Mouse (Mus musculus): ENCODE results near the gene Map2k5. TPM values are rescaled to one million over a fixed set of nuclear protein-coding genes. Genes with fewer than 3 reads are reported as not detected.
A peak's percentile ranks its signal among the peaks of the same experiment; 100 is the strongest.

The Map2k5 gene
- polyA plus RNA-seq, 1 experiment from 2014 or later, result 37.3 TPM

DNA sequence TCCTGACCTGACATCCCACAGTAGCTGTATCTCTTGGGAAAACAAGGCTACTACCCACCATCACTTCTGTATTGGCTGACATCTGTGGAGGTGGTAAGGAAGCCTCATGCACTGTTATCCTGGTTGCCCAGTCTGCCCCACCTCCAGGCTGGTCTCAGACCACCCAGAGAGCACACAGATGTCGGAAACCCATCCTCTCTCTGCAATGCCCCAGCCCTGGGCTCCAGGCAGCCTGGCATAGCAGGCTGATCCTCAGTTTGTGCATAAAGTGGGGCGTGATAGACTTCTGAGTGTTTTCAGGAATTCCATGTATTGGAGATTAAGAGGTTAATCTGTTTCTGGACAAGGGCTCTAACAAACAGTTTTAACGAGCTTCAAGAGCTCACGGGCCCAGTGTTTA is 182.2 kb downstream of the Map2k5 start:
- Histone ChIP-seq H3K27ac (ENCODE audit: low read depth) (no peak overlapping the region), H3K4me1 (ENCODE audit: insufficient read depth) (no peaks in the 10 kb centered on the region; the same call in 1 of the 2 replicates), H3K36me3 (ENCODE audit: insufficient read depth) (peaks cover 6% of the 10 kb centered on the region; the same call in 1 of the 2 replicates), H3K4me2 (no peak overlapping the region), H3K9ac (no peak overlapping the region), H3K27me3 (ENCODE audit: insufficient read depth, low read length) (no peaks in the 10 kb centered on the region), H3K9me3 (ENCODE audit: low read depth, low read length) (no peaks in the 10 kb centered on the region), H3K4me3 (ENCODE audit: low read depth, low read length) (no peak overlapping the region)
- ATAC-seq (ENCODE audit: insufficient read depth), result no peak
- no peak for TF ChIP-seq CTCF (IDR thresholded peaks at IDR 0.05; ENCODE audit: low read depth)
- 39% methylated on average over 4 of the region's 4 CpGs for WGBS
- DNase-seq, result no peak

DNA sequence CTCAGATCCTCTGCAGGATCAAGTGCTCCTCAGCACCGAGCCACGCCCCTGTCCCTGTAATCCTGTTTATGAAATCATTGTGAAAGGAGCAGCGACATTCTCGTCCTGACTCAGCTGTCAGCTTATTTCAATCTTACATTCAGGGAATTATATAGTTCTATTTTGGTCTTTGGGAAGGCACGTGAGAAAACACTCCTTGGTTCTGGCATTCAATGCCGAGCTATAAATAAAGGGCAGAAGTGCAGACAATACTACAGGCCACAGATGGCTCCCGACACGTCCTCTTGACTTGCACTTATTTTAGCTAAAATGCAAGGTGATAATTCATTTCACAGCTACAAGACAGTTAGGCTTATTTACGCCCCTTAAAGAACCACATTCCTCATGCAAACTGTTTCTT is 182.9 kb downstream of the Map2k5 start:
- ATAC-seq (ENCODE audit: insufficient read depth) (no peak), DNase-seq (no peak)
- Histone ChIP-seq H3K9ac (no peak overlapping the region), H3K36me3 (ENCODE audit: insufficient read depth) (peaks cover 6% of the 10 kb centered on the region; the same call in 1 of the 2 replicates), H3K27me3 (ENCODE audit: insufficient read depth, low read length) (no peaks in the 10 kb centered on the region), H3K4me2 (no peak overlapping the region), H3K4me1 (ENCODE audit: insufficient read depth) (no peaks in the 10 kb centered on the region; the same call in 1 of the 2 replicates), H3K27ac (ENCODE audit: low read depth) (no peak overlapping the region), H3K4me3 (ENCODE audit: low read depth, low read length) (no peak overlapping the region), H3K9me3 (ENCODE audit: low read depth, low read length) (no peaks in the 10 kb centered on the region)
- no peak for TF ChIP-seq CTCF (IDR thresholded peaks at IDR 0.05; ENCODE audit: low read depth)
- WGBS, result 66% methylated on average over 9 of the region's 9 CpGs

DNA sequence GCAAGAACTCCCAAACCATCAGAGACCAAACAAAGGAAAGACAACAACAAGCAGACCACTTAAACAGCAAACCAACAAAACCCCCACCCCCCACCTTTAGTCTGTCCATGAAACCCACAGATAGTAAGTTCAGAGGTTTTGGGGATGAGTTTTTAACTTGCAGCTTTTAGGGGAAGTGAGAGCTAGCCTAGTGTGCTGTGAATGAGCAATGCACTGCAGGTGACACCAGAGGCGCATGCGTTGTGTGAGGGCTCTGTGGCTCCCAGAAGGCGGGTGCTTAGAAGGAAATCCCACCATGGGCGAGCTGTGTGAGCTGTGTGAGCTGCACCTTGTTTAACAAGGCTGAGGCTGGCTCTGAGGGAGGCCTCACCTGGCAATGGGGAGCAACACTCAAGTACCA is 184.9 kb downstream of the Map2k5 start:
- TF ChIP-seq CTCF (IDR thresholded peaks at IDR 0.05; ENCODE audit: low read depth), result no peak
- DNase-seq, result no peak
- H3K4me3 ChIP-seq (ENCODE audit: low read depth, low read length), result no peak overlapping the region
- no peaks in the 10 kb centered on the region; the same call in 1 of the 2 replicates for H3K4me1 ChIP-seq (ENCODE audit: insufficient read depth)
- peaks cover 9% of the 10 kb centered on the region; the same call in 1 of the 2 replicates for H3K36me3 ChIP-seq (ENCODE audit: insufficient read depth)
- no peaks in the 10 kb centered on the region for H3K9me3 ChIP-seq (ENCODE audit: low read depth, low read length)
- no peak overlapping the region for H3K4me2 ChIP-seq
- H3K27ac ChIP-seq (ENCODE audit: low read depth), result no peak overlapping the region
- H3K27me3 ChIP-seq (ENCODE audit: insufficient read depth, low read length), result no peaks in the 10 kb centered on the region
- no peak for ATAC-seq (ENCODE audit: insufficient read depth)
- WGBS, result 62% methylated on average over 4 of the region's 4 CpGs
- H3K9ac ChIP-seq, result no peak overlapping the region

DNA sequence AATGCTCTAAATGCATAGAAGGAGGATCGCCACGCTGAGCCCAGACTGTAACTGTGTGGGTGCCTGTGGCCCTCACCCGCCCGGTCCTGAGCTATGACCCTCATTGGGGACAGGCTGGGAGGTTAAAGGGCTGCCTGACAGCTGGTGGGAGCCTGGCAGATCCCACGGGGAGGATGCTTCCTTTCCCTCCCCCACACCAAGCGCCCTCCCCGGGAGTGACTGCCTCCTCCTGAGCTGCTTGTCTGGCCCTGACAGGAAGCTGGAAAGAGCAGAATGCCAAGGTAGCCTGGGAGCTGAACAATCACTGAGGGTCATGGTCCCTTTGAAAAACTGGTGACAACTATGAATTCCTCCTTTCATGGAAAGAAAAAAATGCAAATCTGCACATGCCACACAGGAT is 190.4 kb downstream of the Map2k5 start:
- no peak overlapping the region for H3K27ac ChIP-seq (ENCODE audit: low read depth)
- H3K9me3 ChIP-seq (ENCODE audit: low read depth, low read length), result no peaks in the 10 kb centered on the region
- ATAC-seq (ENCODE audit: insufficient read depth), result no peak
- no peak overlapping the region for H3K4me3 ChIP-seq (ENCODE audit: low read depth, low read length)
- 29% methylated on average over 7 of the region's 7 CpGs for WGBS
- no peaks in the 10 kb centered on the region for H3K27me3 ChIP-seq (ENCODE audit: insufficient read depth, low read length)
- peaks cover 3% of the 10 kb centered on the region; the same call in 1 of the 2 replicates for H3K36me3 ChIP-seq (ENCODE audit: insufficient read depth)
- TF ChIP-seq CTCF (IDR thresholded peaks at IDR 0.05; ENCODE audit: low read depth), result no peak
- H3K4me2 ChIP-seq, result no peak overlapping the region
- H3K4me1 ChIP-seq (ENCODE audit: insufficient read depth), result no peaks in the 10 kb centered on the region
- H3K9ac ChIP-seq, result no peak overlapping the region
- peak; percentile 22 for DNase-seq

DNA sequence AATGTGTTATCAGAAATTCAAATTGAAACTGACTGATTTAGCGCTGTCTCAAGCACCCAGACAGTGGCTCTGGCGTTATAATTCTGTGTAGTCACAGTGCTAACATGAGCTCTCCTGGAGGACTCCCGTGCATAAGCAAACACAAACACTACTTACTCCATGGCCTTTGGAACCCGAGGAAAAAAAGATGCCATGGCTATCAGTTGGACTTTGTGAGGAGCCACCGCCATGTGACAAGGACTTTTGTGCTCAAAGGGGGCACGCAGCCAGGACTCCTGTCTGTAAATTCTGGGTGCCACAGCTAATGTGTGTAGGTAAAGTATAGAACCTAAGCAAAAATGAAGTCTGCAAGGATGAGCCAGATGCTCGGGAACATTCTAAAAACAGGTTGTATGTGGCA is 192.5 kb downstream of the Map2k5 start:
- no peak overlapping the region for H3K27ac ChIP-seq (ENCODE audit: low read depth)
- no peaks in the 10 kb centered on the region for H3K4me1 ChIP-seq (ENCODE audit: insufficient read depth)
- peaks cover 7% of the 10 kb centered on the region; the same call in 1 of the 2 replicates for H3K36me3 ChIP-seq (ENCODE audit: insufficient read depth)
- no peaks in the 10 kb centered on the region for H3K27me3 ChIP-seq (ENCODE audit: insufficient read depth, low read length)
- TF ChIP-seq CTCF (IDR thresholded peaks at IDR 0.05; ENCODE audit: low read depth), result no peak
- no peak overlapping the region for H3K4me2 ChIP-seq
- no peak overlapping the region for H3K9ac ChIP-seq
- H3K9me3 ChIP-seq (ENCODE audit: low read depth, low read length), result no peaks in the 10 kb centered on the region
- 70% methylated on average over 7 of the region's 7 CpGs for WGBS
- H3K4me3 ChIP-seq (ENCODE audit: low read depth, low read length), result no peak overlapping the region
- ATAC-seq (ENCODE audit: insufficient read depth), result no peak
- DNase-seq, result no peak

DNA sequence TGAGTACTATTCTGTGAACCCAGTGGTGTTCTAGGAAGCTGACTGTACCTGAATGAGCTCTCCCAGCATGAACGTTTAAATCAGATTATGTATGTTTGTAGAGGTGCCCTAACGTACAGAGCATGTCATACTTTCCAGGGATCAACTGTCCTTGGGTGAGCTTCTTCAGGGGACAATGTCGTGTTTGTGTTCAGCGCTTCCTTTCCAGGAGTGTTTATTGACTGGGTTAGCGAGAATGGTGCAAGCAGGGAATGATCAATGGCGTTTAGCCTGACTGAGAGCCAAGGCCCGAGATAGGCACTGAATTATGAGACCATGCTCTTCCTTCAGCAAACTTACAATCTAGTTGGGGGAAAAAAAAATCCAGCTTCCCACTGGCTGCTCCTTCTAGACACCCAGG is 193.8 kb downstream of the Map2k5 start:
- Histone ChIP-seq H3K9me3 (ENCODE audit: low read depth, low read length) (no peaks in the 10 kb centered on the region), H3K4me3 (ENCODE audit: low read depth, low read length) (no peak overlapping the region), H3K27me3 (ENCODE audit: insufficient read depth, low read length) (no peaks in the 10 kb centered on the region), H3K4me2 (no peak overlapping the region), H3K36me3 (ENCODE audit: insufficient read depth) (peaks cover 7% of the 10 kb centered on the region; the same call in 1 of the 2 replicates), H3K9ac (no peak overlapping the region), H3K27ac (ENCODE audit: low read depth) (no peak overlapping the region), H3K4me1 (ENCODE audit: insufficient read depth) (no peaks in the 10 kb centered on the region)
- WGBS, result 54% methylated on average over 7 of the region's 7 CpGs
- DNase-seq, result no peak
- TF ChIP-seq CTCF (IDR thresholded peaks at IDR 0.05; ENCODE audit: low read depth), result no peak
- no peak for ATAC-seq (ENCODE audit: insufficient read depth)

DNA sequence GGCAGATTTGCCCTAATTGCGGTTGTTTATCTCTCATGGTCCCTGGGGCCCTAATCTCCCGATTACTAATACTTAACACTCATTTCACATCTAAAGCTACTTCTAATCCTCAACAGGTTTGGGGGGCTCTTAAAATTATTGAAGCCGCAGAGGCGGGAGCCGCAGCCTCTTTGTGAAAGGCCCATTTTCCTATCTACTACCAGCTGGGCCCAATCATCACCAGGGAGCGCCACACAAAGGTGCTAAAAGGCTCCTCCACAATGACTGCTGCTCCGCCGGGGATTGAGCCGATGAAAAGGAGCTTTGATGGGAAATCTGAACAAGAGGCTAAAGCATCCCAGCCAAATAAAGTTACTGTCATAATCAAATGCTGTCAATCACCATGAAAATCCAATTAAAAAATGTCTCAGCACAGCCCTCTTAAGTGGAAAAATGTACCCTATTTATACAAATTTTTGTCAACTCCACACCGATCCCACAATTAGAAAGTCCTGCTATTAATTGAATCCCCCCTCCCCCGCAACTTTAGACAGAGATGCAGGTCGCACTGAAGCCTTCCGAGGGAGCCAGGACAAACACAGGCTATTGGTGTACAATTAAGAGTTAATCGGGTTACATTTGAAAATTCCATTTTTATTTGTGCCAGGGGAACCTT is 195.3 kb downstream of the Map2k5 start:
- Histone ChIP-seq H3K27ac (ENCODE audit: low read depth) (no peak overlapping the region), H3K36me3 (ENCODE audit: insufficient read depth) (peaks cover 4% of the 10 kb centered on the region; the same call in 1 of the 2 replicates), H3K4me1 (ENCODE audit: insufficient read depth) (no peaks in the 10 kb centered on the region), H3K4me3 (ENCODE audit: low read depth, low read length) (no peak overlapping the region), H3K27me3 (ENCODE audit: insufficient read depth, low read length) (no peaks in the 10 kb centered on the region), H3K9me3 (ENCODE audit: low read depth, low read length) (no peaks in the 10 kb centered on the region), H3K4me2 (no peak overlapping the region), H3K9ac (no peak overlapping the region)
- ATAC-seq (ENCODE audit: insufficient read depth), result no peak
- 46% methylated on average over 14 of the region's 14 CpGs for WGBS
- no peak for TF ChIP-seq CTCF (IDR thresholded peaks at IDR 0.05; ENCODE audit: low read depth)
- DNase-seq, result peak; percentile 15
